Mouse (Mus musculus): ENCODE data around the gene Slc7a4.

Gene Slc7a4

DNA sequence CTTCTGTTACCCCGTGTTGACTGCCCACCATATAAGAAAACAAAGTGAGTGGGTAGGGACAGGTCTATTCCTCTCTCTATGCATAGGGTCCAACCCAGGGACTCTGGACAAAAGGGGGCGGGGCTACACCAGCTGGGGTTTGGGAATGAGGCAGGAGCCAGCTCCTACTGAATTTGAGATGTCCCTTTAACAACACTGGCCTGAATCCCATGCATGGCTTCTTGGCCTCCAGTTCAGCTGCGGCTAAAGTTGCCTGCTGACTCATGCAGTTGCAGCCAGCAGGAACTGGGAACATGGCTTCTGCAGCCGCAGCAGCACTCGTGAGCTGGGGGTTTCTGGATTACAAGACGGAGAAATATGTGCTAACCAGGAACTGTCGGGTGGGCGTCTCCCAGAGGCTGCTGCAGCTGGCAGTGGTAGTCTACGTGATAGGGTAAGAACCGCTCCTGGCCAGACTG lies 21.2 kb downstream of the Slc7a4 start, which contains the start of gene P2rx6:
P2rx6 (plus strand) TSS at position 135 of the 458 bp plus-strand sequence.
- DNase-seq (ENCODE audit: low read depth): no peak

DNA sequence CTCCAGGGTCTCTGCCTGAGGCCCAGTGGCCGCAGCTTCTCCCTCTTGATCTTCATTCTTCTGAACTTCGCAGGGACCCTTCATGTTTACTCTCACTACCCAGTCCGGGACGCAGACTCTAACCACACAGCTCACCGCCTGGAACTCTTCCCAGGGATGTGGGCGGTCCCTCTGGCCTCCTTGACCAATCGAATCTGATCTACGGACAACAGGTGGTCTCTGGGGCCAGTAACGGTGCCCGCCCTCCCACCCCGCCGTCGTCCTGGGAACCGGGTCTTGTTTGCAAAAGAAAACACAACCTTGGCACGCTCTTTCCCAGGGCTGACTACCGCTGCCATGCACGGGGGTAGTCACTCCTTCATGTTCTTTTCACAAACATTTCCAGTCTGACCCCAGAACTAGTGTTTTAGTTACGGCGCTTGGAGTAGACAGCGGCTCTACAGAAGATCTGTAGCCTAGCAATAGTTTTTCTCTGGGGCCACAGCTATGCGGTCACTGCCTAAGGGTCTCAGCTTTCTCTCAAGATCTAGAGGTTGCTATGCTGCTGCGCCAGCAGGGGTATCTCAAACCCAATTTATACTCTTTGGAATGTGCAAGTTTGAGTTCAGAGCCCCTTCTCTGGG lies 21.8 kb downstream of the Slc7a4 start, which contains the start of gene Lrrc74b:
Lrrc74b (minus strand) TSS at position 120 of the 623 bp plus-strand sequence.
- DNase-seq (ENCODE audit: low read depth): no peak

GRCm38 (mm10) chr16:17559396-17560027 lies 23.5 kb downstream of the Slc7a4 start:
- DNase-seq (ENCODE audit: low read depth): no peak

GRCm38 (mm10) chr16:17558811-17559210 lies 24.2 kb downstream of the Slc7a4 start:
- no peak for DNase-seq (ENCODE audit: low read depth)

- peak; percentile 78 for DNase-seq (ENCODE audit: low read depth)
Observed at GRCm38 (mm10) chr16:17557947-17558480, 25.0 kb downstream of the Slc7a4 start.

DNA sequence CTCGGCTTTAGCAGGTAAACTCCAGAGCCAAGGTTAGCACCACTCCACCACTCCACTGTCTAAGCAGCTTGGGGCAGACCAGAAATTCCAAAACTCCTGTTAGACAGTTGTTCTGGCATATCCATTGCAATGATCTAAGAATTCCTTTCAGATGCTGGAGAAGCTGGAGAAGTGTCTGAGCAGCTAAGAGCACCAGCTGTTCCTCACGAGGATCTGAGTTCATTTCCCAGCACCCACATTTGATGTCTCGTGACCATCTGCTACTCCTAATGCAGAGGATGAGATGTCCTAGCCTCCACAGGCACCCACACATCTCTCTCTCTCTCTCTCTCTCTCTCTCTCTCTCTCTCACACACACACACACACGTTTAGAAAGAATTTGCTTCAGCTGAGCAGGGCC lies 26.1 kb downstream of the Slc7a4 start:
- no peak for DNase-seq (ENCODE audit: low read depth)

GRCm38 (mm10) chr16:17556180-17556579 lies 26.8 kb downstream of the Slc7a4 start:
- DNase-seq (ENCODE audit: low read depth): no peak

GRCm38 (mm10) chr16:17554702-17555101 lies 28.3 kb downstream of the Slc7a4 start:
- peak; percentile 20 for DNase-seq (ENCODE audit: low read depth)

- DNase-seq (ENCODE audit: low read depth): peak; percentile 90
Observed at GRCm38 (mm10) chr16:17553910-17554685, 28.9 kb downstream of the Slc7a4 start.

DNA sequence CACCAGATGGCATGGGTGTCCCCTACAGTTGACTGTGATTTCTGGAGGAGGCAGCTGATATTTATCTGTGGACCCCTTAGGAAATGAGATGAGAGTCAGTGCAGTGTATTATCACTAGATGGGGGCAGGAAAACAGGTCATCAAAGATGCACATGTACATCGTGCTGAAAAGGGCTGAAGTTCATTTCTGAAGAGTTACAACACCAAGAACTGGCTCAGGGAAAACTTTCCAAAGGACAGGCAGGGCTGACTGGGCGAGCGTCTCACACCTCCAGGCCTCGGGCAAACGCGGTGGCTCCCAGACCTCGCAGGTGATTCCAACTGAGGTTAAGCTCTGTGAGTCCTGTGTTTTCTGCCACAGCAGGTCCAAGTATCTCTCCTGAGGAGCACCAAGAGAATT lies 30.2 kb downstream of the Slc7a4 start:
- DNase-seq (ENCODE audit: low read depth): no peak

- no peak for DNase-seq (ENCODE audit: low read depth)
Observed at GRCm38 (mm10) chr16:17542632-17543031, 40.4 kb downstream of the Slc7a4 start.

- no peak for DNase-seq (ENCODE audit: low read depth)
Observed at GRCm38 (mm10) chr16:17536584-17536983, 46.4 kb downstream of the Slc7a4 start.

DNA sequence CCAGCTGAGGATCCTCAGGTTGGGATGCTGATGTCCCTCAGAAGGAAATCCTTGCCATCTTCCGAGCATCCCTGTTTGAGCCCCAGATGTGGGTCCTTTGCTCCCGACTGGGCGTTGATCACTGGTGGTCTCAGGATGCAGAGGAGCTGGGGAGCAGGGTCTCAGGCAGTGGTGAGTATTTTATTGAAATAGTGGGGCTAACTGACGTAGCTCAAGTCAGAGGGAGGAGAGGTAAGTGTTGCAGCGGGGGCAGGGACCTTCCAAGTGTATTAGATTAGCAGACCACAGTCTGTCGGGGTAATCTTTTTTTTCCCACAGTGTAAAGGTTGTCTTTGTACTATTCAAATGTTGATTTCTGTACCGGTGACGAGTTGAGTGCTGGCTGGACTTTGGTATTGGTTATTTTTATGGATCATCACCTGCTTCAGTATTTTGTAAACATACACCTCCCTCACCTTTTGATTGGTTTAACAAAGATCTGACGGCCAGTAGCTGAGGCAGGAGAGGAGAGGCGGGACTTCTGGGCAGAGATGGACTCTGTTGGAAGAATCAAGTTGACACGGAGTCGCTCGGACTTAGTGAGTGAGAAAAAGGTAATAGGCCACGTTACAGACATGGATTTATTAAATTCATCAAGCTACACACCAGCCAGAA lies 50.2 kb downstream of the Slc7a4 start:
- no peak for DNase-seq (ENCODE audit: low read depth)

GRCm38 (mm10) chr16:17532271-17532670 lies 50.7 kb downstream of the Slc7a4 start:
- no peak for DNase-seq (ENCODE audit: low read depth)

- DNase-seq (ENCODE audit: low read depth): peak; percentile 98
Observed at GRCm38 (mm10) chr16:17530640-17531288, 52.2 kb downstream of the Slc7a4 start, which contains the start of gene Thap7. TSS of gene Thap7 (minus strand) at chr16:17531136.

DNA sequence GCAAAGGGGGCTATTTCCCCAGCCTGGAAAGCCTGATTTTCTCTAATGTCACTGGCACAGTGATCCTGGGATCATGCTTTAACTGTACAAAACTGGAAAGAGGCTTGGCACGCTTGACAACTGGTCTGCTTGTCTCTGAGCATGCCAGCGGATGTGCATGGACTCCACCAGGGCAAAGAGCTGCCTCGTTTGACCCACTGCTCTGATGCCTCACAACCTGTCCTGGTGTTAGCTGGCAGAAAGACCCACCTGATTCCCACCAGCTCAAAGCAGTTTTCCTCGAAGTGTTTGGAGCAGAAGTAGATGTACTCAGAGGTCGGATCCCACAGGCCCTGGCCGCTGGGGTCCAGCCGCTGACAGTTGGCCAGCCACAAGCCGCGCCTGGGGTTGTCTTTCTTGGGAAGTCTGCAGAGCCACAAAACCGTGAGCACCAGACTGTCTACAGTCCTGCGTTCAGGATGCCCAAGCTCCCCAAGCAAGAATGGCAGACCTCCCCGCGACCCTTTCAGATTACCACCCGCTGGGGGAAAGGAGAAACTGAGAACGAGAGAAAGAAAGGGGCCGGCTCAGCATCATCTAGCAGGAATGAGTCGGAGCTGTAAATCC lies 52.9 kb downstream of the Slc7a4 start:
- no peak for DNase-seq (ENCODE audit: low read depth)

DNA sequence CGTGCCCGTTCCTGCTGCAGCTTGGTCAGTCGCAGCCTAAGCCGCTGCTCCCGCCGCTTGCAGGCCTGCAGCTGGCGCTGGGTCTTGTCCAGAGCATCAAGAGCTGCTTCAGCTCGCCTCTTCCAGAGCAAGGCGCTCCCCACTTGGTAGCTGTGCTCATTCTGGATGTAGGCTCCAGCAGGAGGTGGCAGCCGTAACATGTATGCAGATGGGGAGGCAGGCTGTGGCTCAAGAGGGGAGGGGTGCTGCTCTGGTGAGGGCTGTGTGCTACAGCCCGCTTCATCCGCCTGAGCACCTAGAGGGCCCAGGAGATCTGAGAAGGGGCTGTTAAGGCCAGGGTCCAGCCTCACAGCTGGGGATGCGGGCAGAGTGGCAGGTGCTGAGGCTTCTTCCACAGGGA lies 54.7 kb downstream of the Slc7a4 start:
- DNase-seq (ENCODE audit: low read depth): no peak

GRCm38 (mm10) chr16:17527606-17528005 lies 55.4 kb downstream of the Slc7a4 start:
- DNase-seq (ENCODE audit: low read depth): no peak

- DNase-seq (ENCODE audit: low read depth): no peak
Observed at GRCm38 (mm10) chr16:17526223-17526622, 56.8 kb downstream of the Slc7a4 start.

DNA sequence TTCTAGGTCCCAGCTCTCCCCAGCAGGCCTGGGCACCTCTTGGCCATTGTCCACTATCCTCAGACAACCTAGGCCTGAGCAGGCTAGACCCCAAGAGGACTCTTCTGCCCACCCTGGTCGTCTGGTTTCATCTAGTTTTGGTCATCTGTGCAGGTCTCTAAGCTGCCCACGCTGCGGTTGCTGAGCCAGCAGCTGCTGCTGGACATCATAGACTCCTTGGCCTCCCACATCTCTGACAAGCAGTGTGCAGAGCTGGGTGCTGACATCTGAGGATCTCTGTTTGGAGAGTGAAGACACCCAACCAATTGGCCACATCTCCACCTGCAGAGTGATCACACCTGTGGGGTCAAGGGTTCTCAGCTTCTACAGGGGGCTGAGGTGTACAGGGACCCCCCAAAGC lies 57.5 kb downstream of the Slc7a4 start:
- no peak for DNase-seq (ENCODE audit: low read depth)

GRCm38 (mm10) chr16:17524156-17524555 lies 58.9 kb downstream of the Slc7a4 start:
- no peak for DNase-seq (ENCODE audit: low read depth)
